Mouse (Mus musculus): ENCODE measurements at regions not wholly inside any gene's neighbourhood (a gene's known extent, or its start where the extent isn't known, plus 50 kb on each side); places are given as distances from the start of the nearest gene placed in this dataset.

DNA sequence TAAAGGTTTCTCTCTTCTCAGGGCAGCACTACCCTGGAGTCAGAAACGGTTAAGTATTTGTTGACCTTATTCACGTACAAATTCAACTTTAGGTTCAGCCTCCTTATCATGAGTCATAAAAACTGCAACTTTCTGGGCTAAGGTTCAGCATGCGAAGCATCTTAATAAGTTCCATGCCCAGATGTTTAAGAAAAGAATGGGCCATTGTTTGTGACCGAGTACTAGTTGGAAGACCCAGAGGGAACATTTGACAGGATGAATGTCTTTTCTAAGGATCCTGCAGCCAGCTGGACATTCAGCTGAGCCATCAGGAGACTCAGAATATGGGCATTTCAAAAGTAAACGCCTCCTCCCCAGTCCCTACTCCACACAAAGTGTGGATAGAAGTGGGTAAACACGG, 183.5 kb upstream of the Lrig3 start:
- no peak overlapping the region for H3K4me2 ChIP-seq (ENCODE audit: insufficient read depth, low read depth, poor library complexity, severe bottlenecking)
- TF ChIP-seq MEF2A (IDR thresholded peaks at IDR 0.05; ENCODE audit: borderline replicate concordance, low read depth, low read length): no peak
- no peak for TF ChIP-seq EP300 (IDR thresholded peaks at IDR 0.05; ENCODE audit: low read length)
- TF ChIP-seq ETS1 (conservative IDR thresholded peaks at IDR 0.05; ENCODE audit: low read depth, low read length): no peak
- TF ChIP-seq POLR2A (IDR thresholded peaks at IDR 0.05; ENCODE audit: low read depth, low read length): no peak
- no peak for TF ChIP-seq JUN (IDR thresholded peaks at IDR 0.05; ENCODE audit: insufficient read depth, low read depth, low read length)
- TF ChIP-seq MAFK (IDR thresholded peaks at IDR 0.05; ENCODE audit: insufficient replicate concordance, low read length): no peak
- TF ChIP-seq USF1 (IDR thresholded peaks at IDR 0.05; ENCODE audit: low read depth, low read length): no peak
- TF ChIP-seq CTCF (conservative IDR thresholded peaks at IDR 0.05 in 1 of 2, IDR thresholded peaks at IDR 0.05 in 1 of 2; ENCODE audit: low read depth in 2 of 2, low read length in 2 of 2): no peak
- no peak for TF ChIP-seq NRF1 (IDR thresholded peaks at IDR 0.05; ENCODE audit: low read depth, low read length)
- TF ChIP-seq RAD21 (IDR thresholded peaks at IDR 0.05; ENCODE audit: low read depth, low read length): no peak
- in situ Hi-C loops (cut with MboI; ENCODE audit: low pct_ligation_motif_present, low pct_unique_long_range_greater_than_20kb, low sequenced_read_pairs): no loop called here
- no peaks in the 10 kb centered on the region for H3K36me3 ChIP-seq (replicated peaks in 1 of 2; ENCODE audit: control insufficient read depth in 1 of 2, insufficient read depth in 1 of 2, low read length in 1 of 2)
- H3K4me1 ChIP-seq (ENCODE audit: control insufficient read depth in 1 of 2, insufficient read depth in 2 of 2): no peaks in the 10 kb centered on the region
- no peak for DNase-seq (ENCODE audit: extremely low read depth)
- H3K27ac ChIP-seq (ENCODE audit: insufficient read depth, low read depth): no peak overlapping the region
- H3K9me3 ChIP-seq (replicated peaks; ENCODE audit: low read length): peaks cover 78% of the 10 kb centered on the region
- no peaks in the 10 kb centered on the region for H3K27me3 ChIP-seq (replicated peaks)
- H3K79me2 ChIP-seq (replicated peaks; ENCODE audit: control insufficient read depth, extremely low read depth, insufficient read depth, poor library complexity, severe bottlenecking): no peaks in the 10 kb centered on the region
- no peak overlapping the region for H3K9ac ChIP-seq (ENCODE audit: insufficient read depth, low read depth)
- H3K4me3 ChIP-seq (replicated peaks in 1 of 3; ENCODE audit: low read depth in 2 of 3, low read length in 2 of 3, poor library complexity in 1 of 3): no peak overlapping the region
- dilution Hi-C loops (cut with MboI; ENCODE audit: extremely low pct_ligation_motif_present, extremely low pct_unique_long_range_greater_than_20kb, low sequenced_read_pairs): no loop called here

DNA sequence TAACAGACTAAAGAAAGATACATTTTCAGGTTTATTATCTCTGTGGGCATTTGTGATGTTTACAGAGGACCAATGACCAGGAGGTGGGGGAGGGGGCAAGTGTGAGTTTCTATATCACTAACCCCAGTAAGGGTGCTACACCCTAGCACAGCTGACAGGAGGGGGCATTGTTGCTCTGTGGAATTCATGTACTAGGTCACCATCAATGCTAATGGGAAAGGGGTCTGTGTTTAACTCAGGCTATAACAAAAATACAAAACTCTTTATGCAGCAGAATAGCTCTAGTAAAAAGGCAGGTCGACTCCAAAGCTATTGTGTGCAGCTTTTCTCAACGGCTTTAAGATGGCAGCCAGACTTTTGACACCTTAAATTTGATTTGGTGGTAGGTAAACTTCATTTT, 181.1 kb upstream of the Lrig3 start:
- in situ Hi-C loops (cut with MboI; ENCODE audit: low pct_ligation_motif_present, low pct_unique_long_range_greater_than_20kb, low sequenced_read_pairs): no loop called here
- Histone ChIP-seq H3K9ac (ENCODE audit: insufficient read depth, low read depth) (no peak overlapping the region), H3K79me2 (replicated peaks; ENCODE audit: control insufficient read depth, extremely low read depth, insufficient read depth, poor library complexity, severe bottlenecking) (no peaks in the 10 kb centered on the region), H3K9me3 (replicated peaks; ENCODE audit: low read length) (peaks cover 78% of the 10 kb centered on the region), H3K4me1 (ENCODE audit: control insufficient read depth in 1 of 2, insufficient read depth in 2 of 2) (no peaks in the 10 kb centered on the region), H3K36me3 (replicated peaks in 1 of 2; ENCODE audit: control insufficient read depth in 1 of 2, insufficient read depth in 1 of 2, low read length in 1 of 2) (no peaks in the 10 kb centered on the region), H3K4me3 (replicated peaks in 1 of 3; ENCODE audit: low read depth in 2 of 3, low read length in 2 of 3, poor library complexity in 1 of 3) (no peak overlapping the region), H3K4me2 (ENCODE audit: insufficient read depth, low read depth, poor library complexity, severe bottlenecking) (no peak overlapping the region), H3K27ac (ENCODE audit: insufficient read depth, low read depth) (no peak overlapping the region), H3K27me3 (replicated peaks) (no peaks in the 10 kb centered on the region)
- TF ChIP-seq MAX (IDR thresholded peaks at IDR 0.05; ENCODE audit: low read length) (no peak), USF1 (IDR thresholded peaks at IDR 0.05; ENCODE audit: low read depth, low read length) (no peak), TCF12 (IDR thresholded peaks at IDR 0.05; ENCODE audit: low read depth, low read length) (no peak), ZMIZ1 (IDR thresholded peaks at IDR 0.05; ENCODE audit: low read depth, low read length) (no peak), E2F4 (IDR thresholded peaks at IDR 0.05; ENCODE audit: insufficient replicate concordance, low read depth, low read length) (no peak), NRF1 (IDR thresholded peaks at IDR 0.05; ENCODE audit: low read depth, low read length) (no peak), USF2 (conservative IDR thresholded peaks at IDR 0.05; ENCODE audit: low read depth, low read length) (no peak), TBP (conservative IDR thresholded peaks at IDR 0.05; ENCODE audit: low read depth, low read length) (no peak), RAD21 (IDR thresholded peaks at IDR 0.05; ENCODE audit: low read depth, low read length) (no peak), POLR2AphosphoS2 (IDR thresholded peaks at IDR 0.05; ENCODE audit: low read depth, low read length) (no peak), JUND (conservative IDR thresholded peaks at IDR 0.05; ENCODE audit: low read depth, low read length) (no peak)
- dilution Hi-C loops (cut with MboI; ENCODE audit: extremely low pct_ligation_motif_present, extremely low pct_unique_long_range_greater_than_20kb, low sequenced_read_pairs): no loop called here
- no peak for DNase-seq (ENCODE audit: extremely low read depth)

Measured in CH12.LX (cell line).